Mouse (Mus musculus) urinary bladder, postnatal 14 days (tissue): ENCODE data around the gene Dusp7.

ENCODE experiments used
- DNase-seq: peaks from one replicate; pipeline ENCODE4 v3.0.0; 2021; ENCODE audit warnings: low spot score

Gene Dusp7

DNA sequence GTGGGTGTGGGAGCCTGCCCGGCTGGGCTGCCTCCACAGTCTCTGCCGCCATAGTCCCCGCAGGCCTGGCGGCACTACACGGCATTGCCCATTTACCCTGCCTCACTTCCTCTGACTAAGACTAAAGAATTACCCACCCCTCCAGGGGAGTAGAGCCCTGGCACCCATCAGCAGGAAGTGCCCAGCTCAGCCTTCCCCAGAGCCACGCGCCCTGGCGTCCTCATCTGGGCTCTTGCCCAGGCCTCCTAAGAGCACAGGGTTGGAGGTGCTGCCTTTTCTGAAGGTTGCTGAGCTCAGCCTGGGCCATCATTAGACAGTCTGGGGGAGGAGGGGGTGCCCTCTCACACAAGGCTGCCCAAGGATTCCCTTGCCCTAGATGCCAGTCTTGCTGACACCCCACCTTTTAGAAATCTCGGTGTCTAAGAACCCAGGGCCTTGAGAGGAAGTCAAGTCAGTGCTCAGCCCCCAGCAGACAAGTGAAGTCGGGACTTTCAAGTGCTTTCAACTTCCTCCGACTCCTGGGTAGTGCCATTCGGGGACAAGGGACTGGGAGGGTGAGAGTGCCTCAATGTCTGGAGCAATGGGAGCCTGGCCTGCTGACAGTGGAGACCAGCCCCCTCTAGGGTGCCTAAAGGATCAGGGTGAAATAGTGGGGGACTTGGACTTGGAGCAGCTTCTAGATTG lies 17.9 kb downstream of the Dusp7 start:
- DNase-seq: no peak

DNA sequence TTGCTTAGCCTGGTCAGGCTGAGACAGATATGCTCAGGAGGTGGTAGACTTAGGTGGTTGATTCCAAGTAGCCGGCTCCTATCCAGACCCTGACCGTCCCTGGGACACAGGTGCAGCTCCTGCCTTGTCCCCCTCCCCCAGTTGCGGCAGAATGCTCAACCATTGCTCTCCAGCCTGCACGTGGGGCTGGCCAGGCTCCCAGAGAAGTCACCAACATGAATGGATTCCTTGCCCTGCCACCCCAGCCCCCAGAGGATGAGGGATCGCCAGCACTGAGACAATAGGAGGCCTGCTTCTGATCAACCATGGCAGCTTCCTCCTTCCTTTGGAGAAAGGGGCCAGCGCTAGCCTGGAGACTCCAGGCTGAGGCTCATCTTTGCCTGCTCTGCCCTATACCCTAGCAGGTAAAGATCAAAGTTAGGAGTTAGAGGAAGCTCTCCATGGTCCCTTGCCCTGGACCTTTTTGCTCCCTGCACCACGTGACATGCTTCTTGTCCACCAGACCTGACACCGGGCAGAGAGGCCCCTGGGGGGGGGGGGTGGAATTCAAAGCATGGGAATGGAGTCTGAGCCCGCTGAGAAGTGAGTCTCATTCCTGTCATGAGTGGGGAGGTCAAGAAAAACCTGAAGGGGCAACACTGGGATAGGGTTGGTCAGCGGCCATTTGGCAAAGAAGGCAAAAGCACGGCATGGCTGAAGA lies 24.5 kb downstream of the Dusp7 start:
- no peak for DNase-seq

DNA sequence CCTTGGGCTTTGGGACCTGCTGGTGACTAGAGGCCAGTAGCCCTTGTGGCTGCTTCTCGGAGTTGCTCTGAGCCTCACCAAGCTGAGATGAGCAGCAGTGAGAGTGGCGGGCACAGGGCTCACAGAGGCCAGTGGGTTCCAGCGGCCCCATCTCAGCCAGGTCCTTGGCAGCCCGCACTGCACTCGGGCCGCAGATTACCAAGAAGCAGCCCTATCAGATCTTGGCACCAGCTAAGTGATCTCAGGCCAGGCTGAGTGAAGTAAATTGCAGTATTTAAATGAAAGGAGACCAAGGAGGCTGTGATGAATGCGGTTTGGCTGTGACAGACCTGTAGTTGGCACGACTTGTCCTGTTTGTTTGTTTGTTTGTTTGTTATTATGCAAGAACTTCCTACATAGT lies 25.1 kb downstream of the Dusp7 start:
- DNase-seq: no peak

DNA sequence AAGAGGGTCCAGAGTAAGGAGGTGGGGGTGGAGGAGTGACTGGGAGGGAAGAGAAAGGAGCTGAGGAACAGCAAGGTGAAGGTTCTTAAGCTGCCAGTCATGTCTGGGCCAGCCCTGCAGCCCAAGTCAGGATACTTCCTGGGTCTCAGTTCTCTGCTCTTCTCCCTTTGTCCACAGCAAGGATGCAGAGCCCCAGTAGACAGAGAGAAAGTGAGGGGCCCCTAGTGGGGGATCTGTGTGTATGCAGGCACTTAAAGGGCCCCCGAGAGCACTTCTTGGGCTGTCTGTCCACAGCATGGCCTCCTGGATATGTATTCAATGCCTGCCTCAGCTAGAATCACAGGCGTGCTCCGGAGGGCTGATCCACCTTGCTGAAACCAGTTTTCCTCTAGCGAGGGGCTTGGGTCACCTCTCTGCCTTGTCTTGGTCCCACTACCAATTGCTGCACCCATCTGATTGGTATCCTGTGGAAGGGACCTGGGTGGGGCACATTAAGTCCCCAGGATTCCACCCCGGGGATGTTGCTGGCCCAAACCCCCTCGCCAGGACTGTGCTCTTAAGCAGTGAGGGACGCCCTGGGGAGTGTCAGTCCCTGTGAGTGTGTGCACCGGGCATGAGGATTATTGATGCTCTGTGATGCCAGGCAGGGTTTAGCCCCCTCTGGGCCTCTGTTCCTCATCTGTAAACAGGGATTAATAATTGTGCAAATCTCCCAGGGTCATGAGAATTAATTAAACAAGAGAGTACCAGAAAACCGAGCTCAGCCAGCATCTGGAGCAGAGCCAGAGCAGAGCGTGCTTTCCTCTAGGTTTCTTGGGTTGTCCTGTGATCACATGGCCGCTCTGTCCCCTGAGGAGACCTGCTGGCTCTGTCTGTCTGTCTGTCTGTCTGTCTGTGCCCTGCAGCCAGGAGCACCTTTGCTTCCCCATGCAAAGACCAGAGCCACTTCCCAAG lies 26.5 kb downstream of the Dusp7 start:
- DNase-seq: no peak

DNA sequence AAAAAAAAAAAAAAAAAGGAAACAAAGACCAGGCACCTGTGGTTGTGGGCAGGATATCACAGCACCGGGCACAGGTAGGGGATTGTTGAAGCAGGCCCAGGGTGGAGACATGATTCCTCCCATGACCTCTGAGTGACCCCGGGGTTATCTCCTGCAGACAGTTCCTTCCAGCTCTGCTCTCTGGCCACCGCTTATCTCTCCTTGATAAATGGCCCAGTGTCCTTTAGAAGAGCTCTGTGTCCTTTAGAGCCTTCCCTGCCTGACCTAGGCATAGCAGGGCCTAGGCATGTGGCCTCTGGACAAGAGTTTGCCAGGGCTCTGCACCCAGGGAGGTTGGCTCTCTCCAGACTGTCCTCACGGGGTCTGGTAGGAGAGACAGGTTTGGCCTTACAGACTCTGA lies 29.3 kb downstream of the Dusp7 start:
- DNase-seq: no peak

DNA sequence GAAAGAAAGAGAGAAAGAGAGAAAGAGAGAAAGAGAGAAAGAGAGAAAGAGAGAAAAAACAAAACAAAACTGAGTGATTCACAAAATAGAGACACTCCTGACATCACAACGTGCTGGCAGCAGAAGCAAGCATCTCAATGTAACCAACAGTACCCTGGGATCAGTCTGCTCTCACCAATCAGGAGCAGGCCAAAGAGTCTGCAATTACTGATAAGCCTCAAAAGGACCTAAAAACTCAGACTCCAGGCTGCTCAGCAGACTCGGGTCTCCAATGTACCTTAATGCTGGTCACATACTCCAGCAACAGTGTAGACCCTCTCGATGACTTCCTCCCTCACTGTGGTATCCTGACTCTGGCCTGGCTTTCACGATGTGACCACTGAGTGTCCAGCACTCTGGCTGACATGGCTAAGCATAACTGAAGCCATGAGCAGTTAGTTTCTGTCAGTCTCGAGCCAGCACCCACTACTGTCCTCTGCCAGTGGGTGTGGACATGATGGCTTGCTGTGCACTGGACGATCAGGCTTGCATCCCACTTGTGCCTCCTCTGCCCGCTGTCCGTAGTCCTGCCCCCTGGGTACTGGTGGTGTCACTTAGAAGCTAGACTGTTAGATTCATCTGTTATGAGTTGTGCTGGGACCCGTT lies 30.4 kb downstream of the Dusp7 start:
- DNase-seq: no peak

DNA sequence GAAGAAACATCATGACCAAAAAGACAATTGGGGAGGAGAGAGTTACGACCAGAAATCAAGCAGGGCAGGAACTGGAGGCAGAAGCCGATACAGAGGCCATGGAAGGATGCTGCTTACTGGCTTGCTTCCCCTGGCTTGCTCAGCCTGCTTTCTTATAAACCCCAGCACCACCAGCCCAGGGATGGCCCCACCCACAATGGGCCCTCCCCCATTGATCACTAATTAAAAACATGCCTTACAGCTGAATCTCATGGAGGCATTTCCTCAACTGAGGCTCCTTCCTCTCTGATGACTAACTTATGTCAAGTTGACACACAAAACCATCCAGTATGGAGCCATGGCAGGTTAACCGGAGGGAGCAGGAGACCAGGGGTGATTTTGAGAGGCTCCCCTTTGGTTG lies 31.4 kb downstream of the Dusp7 start:
- no peak for DNase-seq

DNA sequence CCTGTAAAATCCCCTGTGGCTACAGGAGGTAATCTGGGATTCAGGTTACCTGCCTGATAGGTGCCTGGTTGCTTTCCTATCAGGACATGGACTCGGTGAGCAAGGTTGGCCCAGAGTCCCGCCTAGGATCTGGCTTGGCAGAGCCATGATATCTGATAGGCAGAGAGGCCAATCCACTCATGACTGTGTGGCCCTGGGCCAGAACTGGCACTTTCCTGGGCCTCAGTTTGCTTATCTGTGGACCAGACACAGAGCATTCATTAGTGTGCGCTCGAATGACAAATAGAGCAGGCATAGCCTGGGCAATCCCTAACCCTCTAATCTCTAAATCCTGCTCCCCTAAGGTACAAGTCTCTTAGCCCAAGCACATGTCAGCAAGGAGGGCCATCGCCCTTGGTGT lies 33.7 kb downstream of the Dusp7 start:
- no peak for DNase-seq

DNA sequence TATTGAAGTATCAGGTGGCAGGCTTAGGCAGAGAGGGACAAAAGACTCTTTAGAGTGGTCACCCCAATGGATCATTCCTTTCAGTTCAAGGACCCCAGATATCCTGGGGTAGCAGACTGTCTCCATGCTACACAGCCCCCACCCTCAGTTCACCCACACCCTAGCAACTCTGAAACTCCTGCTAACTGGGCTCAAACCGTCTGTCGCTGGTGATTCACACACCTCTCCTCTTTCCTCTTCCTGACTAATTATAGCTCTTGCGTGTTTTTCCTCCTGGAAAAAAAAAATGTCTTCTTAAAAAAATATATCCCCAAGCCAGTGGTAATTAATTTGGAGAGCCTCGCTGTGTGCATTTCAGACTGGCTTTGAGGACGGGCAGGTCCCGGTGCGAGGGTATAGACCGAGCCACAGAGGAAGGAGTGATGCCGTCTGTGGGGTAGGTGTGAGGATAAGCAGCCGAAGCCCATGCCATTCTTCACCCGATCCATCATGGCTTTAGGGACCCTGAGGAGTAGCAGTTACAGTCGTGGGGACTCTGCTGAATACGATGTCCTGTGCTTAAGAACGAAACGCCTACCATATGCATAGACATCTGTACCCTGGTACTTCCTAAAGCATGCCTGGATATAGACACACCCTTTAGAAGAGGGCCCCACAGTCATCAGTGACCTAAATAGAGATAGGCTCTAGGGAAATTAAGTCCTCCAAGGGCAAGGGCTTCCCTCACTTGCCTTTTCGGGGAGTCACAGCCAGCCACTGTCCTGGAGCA lies 34.4 kb downstream of the Dusp7 start:
- DNase-seq: no peak

DNA sequence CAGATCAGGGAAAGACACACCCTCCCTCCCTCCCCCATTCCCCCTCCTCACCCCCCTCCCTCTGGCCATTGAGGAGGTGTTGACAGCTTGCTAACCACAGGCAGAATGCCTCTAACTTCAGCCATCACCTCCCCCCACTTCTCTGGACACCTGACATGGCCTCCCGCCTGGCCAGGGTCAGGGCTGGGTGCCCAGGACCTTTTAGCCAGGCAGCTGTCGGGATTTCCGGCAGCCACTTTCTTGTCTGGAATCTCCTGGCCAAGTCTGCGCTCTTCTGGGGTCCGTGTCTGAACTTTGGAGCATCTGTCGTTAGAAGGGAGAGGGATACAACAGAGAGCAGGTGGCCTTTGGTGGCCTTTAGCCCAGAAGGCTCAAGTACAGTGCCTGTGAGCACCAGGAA lies 36.8 kb downstream of the Dusp7 start:
- DNase-seq: no peak

DNA sequence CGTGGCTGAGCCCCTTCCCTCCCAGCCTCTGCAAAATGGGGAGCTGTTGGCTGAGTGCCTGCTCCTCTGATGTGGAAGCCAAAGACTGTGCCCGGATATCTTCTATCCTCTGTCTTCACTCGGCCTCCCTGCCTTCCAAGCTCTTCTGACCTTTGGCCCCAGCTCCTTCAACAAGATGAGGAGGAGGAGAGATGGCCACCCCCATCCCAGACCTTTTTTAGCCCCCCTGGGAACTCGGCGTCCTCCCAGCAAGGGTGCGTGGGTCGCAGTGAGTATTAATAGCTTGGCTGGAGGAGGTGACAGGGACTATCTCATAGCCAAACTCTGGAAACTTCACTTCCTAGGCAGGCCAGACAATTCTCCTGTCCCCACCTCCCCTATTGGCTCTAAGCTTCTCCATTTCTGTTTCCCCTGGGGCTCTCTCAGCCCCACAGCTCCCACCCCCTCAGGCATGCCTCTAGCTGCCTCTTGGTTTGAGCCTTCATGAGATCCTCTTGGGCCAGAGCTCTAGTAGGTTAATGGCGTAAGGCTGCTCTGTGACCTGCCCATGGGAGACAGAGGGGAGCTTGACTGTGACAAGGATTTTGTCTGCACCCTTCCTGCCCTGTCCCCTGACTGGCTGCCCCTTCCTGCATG lies 38.1 kb downstream of the Dusp7 start:
- no peak for DNase-seq

DNA sequence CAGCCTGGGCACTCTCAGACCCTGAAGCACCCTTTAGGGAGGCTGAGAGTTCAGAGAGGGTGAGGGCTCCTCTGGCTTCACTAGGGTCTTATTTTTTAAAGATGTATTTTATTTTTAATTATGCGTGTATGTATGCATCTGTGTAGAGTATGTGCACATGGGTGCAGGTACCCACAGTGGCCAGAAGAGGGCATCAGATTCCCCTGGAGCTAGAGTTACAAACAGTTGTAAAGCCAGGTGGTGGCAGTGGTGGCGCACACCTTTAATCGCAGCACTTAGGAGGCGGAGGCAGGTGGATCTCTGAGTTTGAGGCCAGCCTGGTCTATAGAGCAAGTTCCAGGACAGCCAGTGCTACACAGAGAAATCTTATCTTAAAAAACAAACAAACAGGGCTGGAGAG lies 40.7 kb downstream of the Dusp7 start:
- no peak for DNase-seq

DNA sequence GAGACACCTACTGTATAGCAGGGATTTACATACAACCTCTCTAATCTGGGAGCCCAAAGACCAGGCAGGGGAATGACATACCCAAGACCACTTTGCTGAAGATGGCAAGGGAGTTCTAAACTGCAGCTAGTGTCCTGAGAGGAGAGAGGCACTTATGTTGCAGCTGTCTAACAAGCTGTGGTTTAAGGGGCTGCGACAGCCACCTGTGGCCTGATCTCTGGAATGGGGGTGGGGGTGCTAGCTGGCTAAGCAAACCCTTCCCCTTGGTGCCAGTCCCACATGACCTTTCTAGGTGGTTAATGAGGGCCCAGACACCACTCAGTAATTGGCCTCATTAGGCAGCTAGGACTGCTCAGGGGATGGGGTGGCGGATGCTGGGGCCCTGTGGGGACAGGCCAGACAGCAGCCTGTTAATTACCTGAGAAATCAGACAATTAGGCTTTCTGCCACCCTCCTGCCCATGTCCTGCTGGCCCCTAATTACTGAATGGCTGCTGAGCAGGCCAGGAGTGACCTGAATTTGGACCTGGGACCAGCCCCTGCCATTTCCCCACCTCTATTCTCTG lies 41.7 kb downstream of the Dusp7 start:
- DNase-seq: no peak

DNA sequence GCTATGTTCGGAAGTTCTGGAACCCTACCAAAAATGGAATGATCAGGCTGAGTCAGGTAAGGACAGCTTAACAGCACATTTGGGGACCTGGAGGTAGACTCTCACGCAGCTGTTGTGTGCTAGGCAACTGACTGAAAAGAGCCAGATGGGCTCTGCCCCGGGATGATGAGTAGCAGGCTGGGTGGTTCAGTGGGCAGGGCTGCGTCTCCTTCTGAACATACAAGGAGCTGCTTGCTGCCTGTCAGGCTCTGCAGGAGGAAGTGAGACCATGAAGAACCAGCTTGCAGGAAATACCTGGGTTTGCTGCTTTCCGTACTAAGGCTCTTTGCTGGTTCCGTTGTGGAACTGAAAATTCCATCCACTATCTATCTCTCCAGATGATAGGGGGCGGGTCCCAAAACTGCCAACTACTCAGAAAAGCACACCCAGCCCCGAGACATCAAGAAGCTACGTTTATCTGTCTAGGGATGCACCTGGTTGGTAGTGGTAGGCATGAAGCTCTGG lies 42.7 kb downstream of the Dusp7 start:
- no peak for DNase-seq

DNA sequence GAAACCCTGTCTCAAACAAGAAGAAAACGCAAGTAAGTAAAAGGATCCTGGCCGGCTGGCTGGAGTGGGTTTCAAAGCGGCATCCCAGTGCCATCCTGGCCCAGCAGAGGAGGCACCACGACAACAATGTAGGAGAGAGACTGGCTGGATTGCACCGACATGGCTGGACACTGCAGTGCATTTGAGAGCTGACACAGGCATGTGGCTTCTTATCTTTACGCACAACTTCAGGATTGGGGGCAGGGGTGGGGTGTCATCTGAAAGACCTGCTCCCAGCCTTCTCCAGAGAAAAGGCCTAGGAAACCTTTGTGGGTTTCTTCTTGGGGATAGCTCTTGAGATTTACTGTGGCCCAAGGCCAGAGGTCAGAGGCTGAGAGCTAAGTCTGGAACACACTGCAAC lies 43.3 kb downstream of the Dusp7 start:
- DNase-seq: no peak

DNA sequence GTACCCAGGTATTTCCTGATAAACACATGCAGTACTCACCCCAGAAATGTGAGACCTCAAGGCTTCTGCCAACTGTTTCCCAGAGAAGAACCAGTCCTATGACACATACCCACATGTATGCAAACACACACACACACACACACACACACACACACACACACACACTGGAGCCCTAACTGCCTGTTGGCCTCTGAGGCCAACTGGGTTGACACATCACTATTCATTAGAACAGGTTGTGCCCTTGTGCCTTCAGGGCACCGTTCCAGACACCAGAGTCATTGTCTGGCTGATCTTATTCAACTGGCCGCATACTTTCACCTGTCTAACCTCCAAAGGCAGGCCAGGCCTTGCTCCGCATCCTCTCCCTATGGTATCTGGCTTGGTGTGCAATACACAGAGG lies 43.8 kb downstream of the Dusp7 start:
- no peak for DNase-seq

DNA sequence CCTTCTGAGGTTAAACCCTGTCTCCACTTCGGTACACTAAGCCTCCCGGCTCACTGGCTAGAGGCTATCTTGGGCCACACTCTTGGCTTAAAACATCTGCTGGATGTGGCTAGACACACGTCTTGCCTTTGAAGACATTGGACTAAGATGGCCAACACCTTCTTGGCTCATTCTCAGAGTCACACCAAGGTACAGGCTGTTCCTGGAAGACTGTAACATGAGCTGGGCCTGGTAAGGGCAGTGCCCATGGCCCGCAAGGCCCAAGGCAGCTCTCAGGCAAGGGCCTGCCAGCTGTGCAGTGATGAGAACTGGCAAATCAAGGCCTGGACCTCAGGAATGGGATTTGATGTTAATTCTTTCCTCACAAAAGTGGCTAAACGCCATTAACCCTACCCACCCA lies 45.2 kb downstream of the Dusp7 start:
- DNase-seq: no peak

DNA sequence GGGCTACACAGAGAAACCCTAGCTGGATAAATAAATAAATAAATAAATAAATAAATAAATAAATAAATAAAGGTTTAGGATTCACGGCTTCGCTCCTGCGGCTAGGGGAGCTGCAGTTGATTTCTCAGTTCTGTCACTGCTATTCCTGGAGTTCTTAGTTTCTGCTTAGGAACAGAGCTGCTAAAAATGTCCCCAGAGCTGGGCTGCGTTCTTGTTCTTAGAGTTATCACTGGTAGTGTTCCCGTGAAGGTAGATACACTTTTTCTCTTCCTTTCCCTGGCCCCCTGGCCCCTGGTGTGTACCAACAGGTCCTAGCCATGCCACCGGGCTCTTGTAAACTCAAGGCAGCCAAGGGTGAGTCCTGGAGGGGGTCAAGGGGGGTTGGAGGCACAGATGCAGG lies 48.4 kb downstream of the Dusp7 start:
- DNase-seq: no peak

DNA sequence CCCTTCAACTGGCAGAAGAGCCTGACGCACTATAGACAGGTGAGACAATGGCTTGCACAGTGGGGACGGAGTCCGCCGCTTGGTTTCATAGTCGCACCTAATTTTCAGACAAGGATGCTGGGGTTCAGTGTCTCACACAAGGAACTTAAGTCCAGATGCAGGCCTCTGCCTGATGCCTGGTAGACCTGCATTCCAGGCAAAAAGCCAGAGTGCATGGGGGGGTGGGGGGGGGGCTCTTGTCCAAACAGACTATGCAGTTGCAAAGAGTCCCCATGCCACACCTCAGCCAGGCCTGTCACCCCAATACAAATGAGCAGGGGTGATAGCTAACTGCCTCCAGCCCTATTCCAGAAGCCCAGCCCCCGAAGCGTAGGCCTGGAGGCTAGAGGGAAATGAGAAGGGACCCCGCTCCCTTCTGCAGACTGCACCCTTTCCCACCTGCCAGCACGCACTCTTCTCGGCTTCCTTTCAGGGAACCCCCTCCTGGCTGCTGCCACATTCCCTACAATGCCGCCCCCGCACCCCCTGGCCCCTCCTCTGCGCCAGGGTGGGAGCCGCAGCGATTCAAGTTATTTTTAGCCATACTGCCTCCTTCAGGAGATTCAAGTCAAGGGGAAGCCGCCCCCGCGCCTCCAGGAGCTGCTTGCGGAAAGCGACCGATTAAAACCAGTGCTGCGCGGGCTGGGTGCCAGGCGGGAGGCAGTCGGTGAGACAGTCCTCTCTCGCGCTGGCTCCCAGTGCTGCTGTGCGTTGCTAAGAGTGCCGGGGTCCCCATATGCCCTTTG lies 49.6 kb downstream of the Dusp7 start:
- DNase-seq: peak; percentile 77

DNA sequence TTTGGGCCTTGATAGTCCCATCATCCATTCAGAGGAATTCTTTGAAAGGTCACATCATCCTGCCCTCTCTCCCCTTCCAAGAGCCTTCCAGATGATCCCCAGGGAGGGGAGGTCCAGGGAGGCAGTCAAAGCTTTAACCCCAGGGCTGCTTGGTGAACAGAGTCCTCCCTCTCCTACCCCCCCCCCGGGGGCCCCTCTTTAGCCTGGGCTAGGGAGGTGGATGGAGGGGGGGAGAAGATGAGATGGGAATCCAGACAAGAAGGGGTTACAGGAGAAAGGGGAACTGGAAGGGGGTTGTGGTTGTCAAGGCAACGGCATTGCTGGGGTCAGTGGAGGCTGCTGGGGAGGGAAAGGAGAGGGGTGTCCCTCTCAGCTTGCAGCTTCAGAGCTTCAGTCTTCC lies 52.2 kb downstream of the Dusp7 start:
- DNase-seq: no peak
